Mouse (Mus musculus) lung, embryonic 16.5 days (tissue): ENCODE data around the gene Rad18. TPM values are rescaled to one million over a fixed set of nuclear protein-coding genes. Genes with fewer than 3 reads are reported as not detected.

ENCODE experiments used
- ATAC-seq: fragments of 200-750 bp; cut with Nextera tagmentation; 2 replicates; pipeline ENCODE4 v1.8.0; 2017; ENCODE audit warnings: low read depth, mild to moderate bottlenecking, moderate library complexity
- H3K27ac ChIP-seq: fragments of 300-500 bp; sonication (generic); 2 replicates; pipeline ENCODE4 v1.5.1; 2014; ENCODE audit warnings: mild to moderate bottlenecking, control low read depth, low read length
- H3K27me3 ChIP-seq: fragments of 300-500 bp; sonication (generic); 2 replicates; pipeline ENCODE4 v1.6.1; 2014; ENCODE audit warnings: low read depth, low read length, mixed read lengths; ENCODE audit not compliant: control insufficient read depth, insufficient read depth
- H3K36me3 ChIP-seq: fragments of 300-500 bp; sonication (generic); 2 replicates; pipeline ENCODE4 v1.6.1; 2014; ENCODE audit warnings: low read length; ENCODE audit not compliant: control insufficient read depth, insufficient read depth
- H3K4me1 ChIP-seq: fragments of 300-500 bp; sonication (generic); replicated peaks from 2 replicates; pipeline ENCODE4 v1.6.1; 2014; ENCODE audit warnings: low read length, mixed read lengths; ENCODE audit not compliant: control insufficient read depth, insufficient read depth
- H3K4me2 ChIP-seq: fragments of 300-500 bp; sonication (generic); 2 replicates; pipeline ENCODE4 v1.6.1; 2014; ENCODE audit warnings: low read depth, low read length, control low read depth
- H3K4me3 ChIP-seq: fragments of 300-500 bp; sonication (generic); 2 replicates; pipeline ENCODE4 v1.5.1; 2014; ENCODE audit warnings: mild to moderate bottlenecking, low read length, control low read depth
- H3K9ac ChIP-seq: fragments of 300-500 bp; sonication (generic); 2 replicates; pipeline ENCODE4 v1.6.1; 2014; ENCODE audit warnings: low read length, control low read depth
- H3K9me3 ChIP-seq: fragments of 300-500 bp; sonication (generic); 2 replicates; pipeline ENCODE4 v1.6.1; 2016; ENCODE audit warnings: low read length; ENCODE audit not compliant: control insufficient read depth
- WGBS: fragments of 180-500 bp; shearing (Covaris S2); extraction: QIAGEN DNeasy Blood & Tissue Kit; methylation state at CpG from one replicate; pipeline ENCODE4 v1.1.7; 2014; 5-methylcytosine and 5-hydroxymethylcytosine counted together
- polyA plus RNA-seq: library from polyadenylated mRNA; unstranded; fragments of >200 nt; fragmentation: Nextera tagmentation; extraction: Ambion mirVana; gene quantifications from 2 replicates; pipeline ENCODE4 v1.2.1, GENCODE M21; 2015

Rad18 gene
- polyA plus RNA-seq, 1 experiment from 2014 or later, result 40.3 TPM

- H3K9me3 ChIP-seq, result no peaks in the 10 kb centered on the region
- H3K27ac ChIP-seq, result no peak overlapping the region
- no peak overlapping the region for H3K4me2 ChIP-seq
Observed at GRCm38 (mm10) chr6:112699115-112699514, 2.6 kb upstream of the Rad18 start.

GRCm38 (mm10) chr6:112694492-112694891 lies 2.0 kb downstream of the Rad18 start:
- 89% methylated on average over 5 of the region's 5 CpGs for WGBS
- no peak for ATAC-seq
- H3K4me2 ChIP-seq, result no peak overlapping the region
- H3K27ac ChIP-seq, result no peak overlapping the region
- no peak overlapping the region for H3K4me3 ChIP-seq
- no peak overlapping the region for H3K9ac ChIP-seq
- peaks cover 4% of the 10 kb centered on the region for H3K4me1 ChIP-seq
- H3K9me3 ChIP-seq, result no peaks in the 10 kb centered on the region
- H3K36me3 ChIP-seq, result peaks cover 6% of the 10 kb centered on the region; the same call in 1 of the 2 replicates
- H3K27me3 ChIP-seq, result no peaks in the 10 kb centered on the region

More at GRCm38 (mm10) chr6:112699115-112699514, 2.6 kb upstream of the Rad18 start:
- no peaks in the 10 kb centered on the region for H3K36me3 ChIP-seq
- H3K27me3 ChIP-seq, result no peaks in the 10 kb centered on the region
- WGBS, result 59% methylated on average over 1 of the region's 1 CpGs
- H3K4me3 ChIP-seq, result no peak overlapping the region
- no peak overlapping the region for H3K9ac ChIP-seq
- no peak for ATAC-seq
- peaks cover 4% of the 10 kb centered on the region for H3K4me1 ChIP-seq

GRCm38 (mm10) chr6:112691523-112691922 lies 5.0 kb downstream of the Rad18 start:
- Histone ChIP-seq H3K9ac (no peak overlapping the region), H3K36me3 (peaks cover 6% of the 10 kb centered on the region; the same call in 1 of the 2 replicates), H3K27ac (no peak overlapping the region), H3K4me3 (no peak overlapping the region), H3K4me1 (peaks cover 4% of the 10 kb centered on the region), H3K9me3 (no peaks in the 10 kb centered on the region), H3K4me2 (no peak overlapping the region), H3K27me3 (no peaks in the 10 kb centered on the region)
- no peak for ATAC-seq
- 100% methylated on average over 1 of the region's 1 CpGs for WGBS

GRCm38 (mm10) chr6:112688033-112688432 lies 8.5 kb downstream of the Rad18 start:
- Histone ChIP-seq H3K9me3 (no peaks in the 10 kb centered on the region), H3K4me1 (no peaks in the 10 kb centered on the region), H3K27me3 (no peaks in the 10 kb centered on the region), H3K4me3 (no peak overlapping the region), H3K36me3 (peaks cover 9% of the 10 kb centered on the region; the same call in 1 of the 2 replicates), H3K9ac (no peak overlapping the region), H3K27ac (no peak overlapping the region), H3K4me2 (no peak overlapping the region)
- WGBS, result 71% methylated on average over 3 of the region's 3 CpGs
- ATAC-seq, result no peak

- no peak overlapping the region for H3K27ac ChIP-seq
- 75% methylated on average over 7 of the region's 7 CpGs for WGBS
- H3K9me3 ChIP-seq, result no peaks in the 10 kb centered on the region
- H3K27me3 ChIP-seq, result no peaks in the 10 kb centered on the region
- H3K9ac ChIP-seq, result no peak overlapping the region
- ATAC-seq, result no peak
- H3K4me3 ChIP-seq, result no peak overlapping the region
- H3K4me1 ChIP-seq, result no peaks in the 10 kb centered on the region
- H3K4me2 ChIP-seq, result no peak overlapping the region
- peaks cover 7% of the 10 kb centered on the region; the same call in 1 of the 2 replicates for H3K36me3 ChIP-seq
Observed at GRCm38 (mm10) chr6:112686485-112686884, 10.0 kb downstream of the Rad18 start.

GRCm38 (mm10) chr6:112684065-112684464 lies 12.4 kb downstream of the Rad18 start:
- ATAC-seq, result no peak
- 72% methylated on average over 2 of the region's 2 CpGs for WGBS
- no peaks in the 10 kb centered on the region for H3K27me3 ChIP-seq
- no peaks in the 10 kb centered on the region for H3K9me3 ChIP-seq
- H3K4me3 ChIP-seq, result no peak overlapping the region
- H3K4me1 ChIP-seq, result no peaks in the 10 kb centered on the region
- H3K36me3 ChIP-seq, result peaks cover 9% of the 10 kb centered on the region
- H3K9ac ChIP-seq, result no peak overlapping the region
- H3K27ac ChIP-seq, result no peak overlapping the region
- no peak overlapping the region for H3K4me2 ChIP-seq

GRCm38 (mm10) chr6:112632071-112632470 lies 64.4 kb downstream of the Rad18 start:
- ATAC-seq, result no peak

GRCm38 (mm10) chr6:112630291-112630690 lies 66.2 kb downstream of the Rad18 start:
- Histone ChIP-seq H3K9me3 (no peaks in the 10 kb centered on the region), H3K4me1 (peaks cover 2% of the 10 kb centered on the region; the same call in 1 of the 2 replicates), H3K4me2 (no peak overlapping the region), H3K27me3 (no peaks in the 10 kb centered on the region), H3K36me3 (peaks cover 3% of the 10 kb centered on the region), H3K9ac (no peak overlapping the region), H3K4me3 (no peak overlapping the region), H3K27ac (no peak overlapping the region)
- WGBS, result 95% methylated on average over 4 of the region's 4 CpGs
- ATAC-seq, result no peak

More at GRCm38 (mm10) chr6:112632071-112632470, 64.4 kb downstream of the Rad18 start:
- H3K4me3 ChIP-seq, result no peak overlapping the region
- WGBS, result 91% methylated on average over 5 of the region's 5 CpGs
- H3K36me3 ChIP-seq, result peaks cover 3% of the 10 kb centered on the region
- peaks cover 2% of the 10 kb centered on the region; the same call in 1 of the 2 replicates for H3K4me1 ChIP-seq
- no peaks in the 10 kb centered on the region for H3K27me3 ChIP-seq
- H3K4me2 ChIP-seq, result no peak overlapping the region
- no peaks in the 10 kb centered on the region for H3K9me3 ChIP-seq
- H3K9ac ChIP-seq, result no peak overlapping the region
- H3K27ac ChIP-seq, result no peak overlapping the region

- Histone ChIP-seq H3K27me3 (no peaks in the 10 kb centered on the region), H3K4me3 (no peak overlapping the region), H3K9me3 (no peaks in the 10 kb centered on the region), H3K4me1 (peaks cover 2% of the 10 kb centered on the region; the same call in 1 of the 2 replicates), H3K27ac (no peak overlapping the region), H3K4me2 (no peak overlapping the region), H3K9ac (no peak overlapping the region), H3K36me3 (no peaks in the 10 kb centered on the region; the same call in none of the 2 replicates)
- WGBS, result 83% methylated on average over 8 of the region's 8 CpGs
- no peak for ATAC-seq
Observed at GRCm38 (mm10) chr6:112628301-112628700, 68.2 kb downstream of the Rad18 start.

GRCm38 (mm10) chr6:112622321-112622720 lies 74.2 kb downstream of the Rad18 start:
- H3K4me3 ChIP-seq, result no peak overlapping the region
- no peaks in the 10 kb centered on the region for H3K27me3 ChIP-seq
- H3K4me1 ChIP-seq, result no peaks in the 10 kb centered on the region
- no peak overlapping the region for H3K27ac ChIP-seq
- no peak overlapping the region for H3K9ac ChIP-seq
- 0 out of 2 replicates have a peak, but pooled peaks cover 2% of the 10 kb centered on the region for H3K36me3 ChIP-seq
- H3K4me2 ChIP-seq, result no peak overlapping the region
- 81% methylated on average over 4 of the region's 4 CpGs for WGBS
- H3K9me3 ChIP-seq, result no peaks in the 10 kb centered on the region
- ATAC-seq, result no peak
